Mouse (Mus musculus): ENCODE results near the gene Vps45.

DNA sequence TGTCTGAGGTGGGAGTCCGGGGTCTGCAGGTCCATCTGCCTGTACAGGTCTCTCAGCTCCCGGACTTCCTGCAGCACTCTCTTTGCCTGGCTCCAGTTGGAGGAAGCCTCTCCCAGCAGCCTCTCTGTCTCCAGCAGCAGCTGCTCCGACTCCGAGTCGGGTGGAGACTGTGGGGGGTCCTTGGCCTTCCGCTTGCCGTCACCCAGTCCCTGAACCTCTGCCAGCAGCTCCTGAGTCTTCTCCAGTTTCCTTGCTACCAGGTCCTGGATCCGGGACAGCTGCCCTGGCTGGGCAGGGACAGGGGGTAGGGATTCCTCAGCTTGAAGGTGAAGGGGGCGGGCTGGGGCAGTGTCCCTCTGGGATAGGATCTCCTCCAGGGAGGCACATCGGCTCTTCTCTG is 69.3 kb downstream of the Vps45 start:
- TF ChIP-seq CTCF (IDR thresholded peaks at IDR 0.05; ENCODE audit: low read depth): no peak
- no peak for TF ChIP-seq EP300 (IDR thresholded peaks at IDR 0.05; ENCODE audit: low read depth)
